Mouse (Mus musculus) hindbrain, embryonic 10.5 days (tissue): ENCODE measurements at regions not wholly inside any gene's neighbourhood (a gene's known extent, or its start where the extent isn't known, plus 50 kb on each side); places are given as distances from the start of the nearest gene placed in this dataset.

Experiments used
- DNase-seq: peaks from one replicate; pipeline ENCODE4 v3.0.0-alpha.2; 2017; ENCODE audit warnings: low spot score
- H3K27ac ChIP-seq: fragments of 300-500 bp; sonication (generic); 2 replicates; pipeline ENCODE4 v1.5.1; 2016; ENCODE audit warnings: mild to moderate bottlenecking, moderate library complexity
- H3K27me3 ChIP-seq: fragments of 300-500 bp; sonication (generic); 2 replicates; pipeline ENCODE4 v1.6.1; 2016; ENCODE audit warnings: mild to moderate bottlenecking; ENCODE audit not compliant: poor library complexity, insufficient read depth, severe bottlenecking
- H3K36me3 ChIP-seq: fragments of 300-500 bp; sonication (generic); 2 replicates; pipeline ENCODE4 v1.6.1; 2016; ENCODE audit warnings: mild to moderate bottlenecking, moderate library complexity
- H3K4me1 ChIP-seq: fragments of 300-500 bp; sonication (generic); replicated peaks from 2 replicates; pipeline ENCODE4 v1.6.1; 2016; ENCODE audit warnings: mild to moderate bottlenecking
- H3K4me3 ChIP-seq: fragments of 300-500 bp; sonication (generic); 2 replicates; pipeline ENCODE4 v1.5.1; 2016; ENCODE audit warnings: mild to moderate bottlenecking, moderate library complexity
- H3K9me3 ChIP-seq: fragments of 300-500 bp; sonication (generic); 2 replicates; pipeline ENCODE4 v1.6.1; 2016; ENCODE audit warnings: mild to moderate bottlenecking, moderate library complexity
- WGBS: fragments of 180-500 bp; shearing (Covaris S2); methylation state at CpG from one replicate; pipeline ENCODE4 v1.1.7; 2016; 5-methylcytosine and 5-hydroxymethylcytosine counted together

DNA sequence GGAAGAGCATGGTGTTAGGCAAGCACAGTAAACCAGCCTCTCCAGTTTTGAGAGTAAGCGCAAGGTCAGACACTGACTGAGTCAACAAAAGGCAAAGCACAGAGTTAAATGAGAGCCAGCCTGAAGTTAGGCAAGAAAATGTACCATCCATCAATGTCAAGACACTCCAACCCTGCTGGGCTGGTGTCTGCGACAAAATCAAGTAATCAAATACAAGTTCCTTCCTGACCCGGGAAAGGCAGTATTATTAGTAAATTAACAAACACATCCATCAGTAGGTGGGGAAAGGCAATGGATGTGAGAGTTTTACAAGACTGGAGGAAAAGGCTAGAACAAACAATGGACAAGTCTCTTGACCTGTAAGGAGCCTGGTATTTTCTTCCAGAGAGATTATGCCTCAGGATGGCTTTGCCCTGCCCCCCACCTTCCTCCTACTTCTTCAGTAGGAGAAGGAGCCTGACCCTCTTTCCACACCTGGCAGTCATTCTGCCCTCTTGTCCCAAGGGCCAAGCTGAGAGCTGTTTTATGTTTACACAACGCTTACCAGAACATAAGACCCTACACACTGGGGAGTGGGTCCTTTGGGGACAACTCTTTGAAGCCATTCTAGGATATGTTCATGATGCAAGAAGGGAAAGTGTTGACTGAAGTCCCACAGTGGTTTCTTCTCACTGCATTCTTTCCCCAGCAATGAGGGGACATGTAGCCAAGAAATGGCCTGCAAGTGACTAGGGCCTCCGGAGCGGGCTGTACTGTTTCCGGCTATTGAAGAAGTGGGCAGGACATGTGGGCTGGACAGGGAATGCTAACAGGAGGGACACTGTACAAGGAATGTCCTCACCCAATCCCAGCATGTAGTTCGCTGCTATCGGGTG, 461.7 kb upstream of the Gm10131 start:
- Histone ChIP-seq H3K4me1 (peaks cover 19% of the 10 kb centered on the region), H3K27ac (0 out of 2 replicates have a peak overlapping the region, but pooled peaks have one; percentile 16), H3K36me3 (no peaks in the 10 kb centered on the region), H3K4me3 (no peak overlapping the region), H3K27me3 (peaks cover 3% of the 10 kb centered on the region; the same call in 1 of the 2 replicates), H3K9me3 (no peaks in the 10 kb centered on the region)
- peak; percentile 18 for DNase-seq
- 62% methylated on average over 9 of the region's 9 CpGs for WGBS

DNA sequence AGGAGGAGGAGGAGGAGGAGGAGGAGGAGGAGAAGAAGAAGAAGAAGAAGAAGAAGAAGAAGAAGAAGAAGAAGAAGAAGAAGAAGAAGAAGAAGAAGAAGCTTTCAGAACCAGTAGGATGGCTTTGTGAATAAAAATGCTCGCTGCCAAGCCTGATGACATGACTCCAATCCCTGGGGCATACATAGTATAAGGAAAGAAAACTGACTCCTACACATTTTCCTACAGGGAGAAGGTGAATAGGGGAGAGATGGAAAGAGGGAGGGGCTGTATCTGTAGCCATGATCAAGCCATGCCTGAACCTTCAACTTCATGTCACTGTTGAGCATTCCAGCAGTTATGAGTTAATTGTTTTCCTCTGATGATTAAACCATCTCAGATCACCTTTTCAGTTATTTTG, 460.2 kb upstream of the Gm10131 start:
- Histone ChIP-seq H3K27me3 (peaks cover 3% of the 10 kb centered on the region; the same call in 1 of the 2 replicates), H3K27ac (no peak overlapping the region), H3K4me3 (no peak overlapping the region), H3K36me3 (no peaks in the 10 kb centered on the region), H3K4me1 (peaks cover 15% of the 10 kb centered on the region), H3K9me3 (no peaks in the 10 kb centered on the region)
- WGBS = 92% methylated on average over 1 of the region's 1 CpGs
- DNase-seq = no peak

DNA sequence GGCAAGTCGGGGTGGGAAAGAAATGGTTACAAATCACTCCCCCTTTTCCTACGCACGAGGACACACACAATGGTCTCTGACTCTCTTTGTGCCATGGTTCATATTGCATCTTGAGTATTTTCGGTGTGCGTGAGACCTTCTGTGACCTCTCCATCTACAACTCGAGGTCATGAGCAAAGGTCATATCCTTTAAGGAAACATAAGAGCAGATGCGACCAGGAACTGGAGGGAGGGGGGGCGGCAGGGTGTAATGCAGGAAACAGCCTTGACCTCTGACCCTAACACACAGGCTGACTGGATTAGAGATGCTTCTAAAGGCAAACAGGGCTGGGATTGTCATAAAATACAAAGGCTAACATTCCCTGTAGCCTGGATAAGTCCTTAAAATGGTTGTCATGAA, 450.7 kb upstream of the Gm10131 start:
- WGBS = 32% methylated on average over 8 of the region's 8 CpGs
- DNase-seq = peak; percentile 45
- Histone ChIP-seq H3K27me3 (no peaks in the 10 kb centered on the region; the same call in 1 of the 2 replicates), H3K27ac (no peak overlapping the region), H3K4me3 (no peak overlapping the region), H3K9me3 (peaks cover 8% of the 10 kb centered on the region; the same call in 1 of the 2 replicates), H3K4me1 (peaks cover 10% of the 10 kb centered on the region; the same call in 1 of the 2 replicates), H3K36me3 (no peaks in the 10 kb centered on the region)

DNA sequence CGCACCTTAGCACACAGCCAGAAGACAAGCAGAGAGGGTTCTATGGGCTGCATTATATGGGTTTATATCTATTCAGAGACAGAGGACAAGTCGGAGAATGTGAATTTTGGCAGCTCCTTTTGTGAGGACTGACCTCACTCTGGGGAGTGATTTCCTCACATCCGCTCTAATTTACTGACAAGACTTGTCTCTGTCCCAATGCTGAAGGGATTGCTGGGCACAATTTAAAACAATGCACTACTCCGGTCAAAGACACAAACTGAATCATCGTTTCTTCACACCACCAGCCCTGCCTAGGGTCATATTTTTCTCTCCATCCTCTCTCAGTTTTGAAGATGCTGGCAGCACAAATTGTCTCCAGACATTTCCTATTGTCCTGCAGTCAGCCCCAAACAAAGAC, 438.2 kb upstream of the Gm10131 start:
- 72% methylated on average over 5 of the region's 5 CpGs for WGBS

DNA sequence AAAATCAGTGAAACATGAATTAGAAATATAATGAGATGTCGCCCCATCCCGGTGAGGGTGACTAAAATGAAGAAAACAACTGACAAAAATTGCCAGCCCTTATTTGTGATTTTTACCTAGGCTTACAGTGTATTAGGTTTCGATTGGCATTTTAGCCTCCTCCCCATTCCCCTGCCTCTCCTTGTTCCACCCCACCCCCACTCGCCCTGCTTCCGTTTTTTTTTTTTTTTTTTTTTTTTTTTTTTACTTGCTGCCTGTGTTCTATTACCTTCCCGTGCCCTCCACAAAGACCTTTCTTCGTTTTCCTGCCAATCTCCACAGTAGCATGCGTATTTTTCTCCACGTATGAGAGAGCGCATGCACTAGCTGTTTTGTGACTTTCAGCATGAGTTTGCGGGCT, 435.3 kb upstream of the Gm10131 start:
- Histone ChIP-seq H3K9me3 (no peaks in the 10 kb centered on the region), H3K4me3 (peak overlapping the region; percentile 26), H3K4me1 (peaks cover 6% of the 10 kb centered on the region; the same call in 1 of the 2 replicates), H3K27ac (no peak overlapping the region), H3K27me3 (peaks cover 6% of the 10 kb centered on the region), H3K36me3 (no peaks in the 10 kb centered on the region)
- no peak for DNase-seq
- WGBS = 19% methylated on average over 11 of the region's 11 CpGs

More for the DNA sequence above, 438.2 kb upstream of the Gm10131 start:
- H3K27me3 ChIP-seq = peaks cover 6% of the 10 kb centered on the region
- H3K9me3 ChIP-seq = no peaks in the 10 kb centered on the region
- peaks cover 6% of the 10 kb centered on the region; the same call in 1 of the 2 replicates for H3K4me1 ChIP-seq
- no peak for DNase-seq
- no peak overlapping the region for H3K4me3 ChIP-seq
- no peaks in the 10 kb centered on the region for H3K36me3 ChIP-seq
- no peak overlapping the region for H3K27ac ChIP-seq

DNA sequence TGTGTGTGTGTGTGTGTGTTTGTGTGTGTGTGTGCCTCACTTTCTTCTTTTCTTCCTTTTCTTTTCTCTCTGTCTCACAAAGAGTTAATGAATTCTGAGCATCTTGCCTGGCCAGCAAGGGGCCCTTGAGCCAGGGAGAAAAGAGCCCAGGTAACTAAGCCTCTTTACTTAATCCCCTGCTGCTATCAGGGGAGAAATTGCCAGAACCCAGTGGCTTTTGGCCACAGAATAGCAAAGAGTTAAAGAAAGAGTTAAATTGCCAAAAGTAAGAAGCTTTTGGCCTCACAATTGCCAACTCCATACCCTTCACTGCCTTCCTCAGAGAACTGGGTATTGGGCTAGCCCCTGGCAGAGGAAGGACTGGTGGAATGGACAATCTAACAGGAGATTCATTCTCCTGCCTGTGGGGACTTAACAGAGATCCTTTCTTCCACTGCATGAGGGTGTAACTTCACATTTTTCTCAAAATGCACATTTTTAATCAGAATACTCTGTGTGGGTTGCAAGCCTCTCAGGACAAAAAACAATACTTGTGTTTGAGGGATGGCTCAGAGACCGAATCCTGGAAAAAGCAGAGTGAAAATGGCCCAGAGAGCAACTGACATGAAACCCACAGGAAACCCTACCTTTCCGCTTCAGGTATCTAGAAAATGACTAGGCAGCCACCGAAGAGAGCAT, 431.0 kb upstream of the Gm10131 start:
- no peak for DNase-seq
- H3K27ac ChIP-seq = no peak overlapping the region
- H3K9me3 ChIP-seq = no peaks in the 10 kb centered on the region
- 68% methylated on average over 3 of the region's 3 CpGs for WGBS
- peaks cover 6% of the 10 kb centered on the region; the same call in 1 of the 2 replicates for H3K4me1 ChIP-seq
- no peak overlapping the region for H3K4me3 ChIP-seq
- H3K27me3 ChIP-seq = peaks cover 1% of the 10 kb centered on the region; the same call in 1 of the 2 replicates
- H3K36me3 ChIP-seq = no peaks in the 10 kb centered on the region

DNA sequence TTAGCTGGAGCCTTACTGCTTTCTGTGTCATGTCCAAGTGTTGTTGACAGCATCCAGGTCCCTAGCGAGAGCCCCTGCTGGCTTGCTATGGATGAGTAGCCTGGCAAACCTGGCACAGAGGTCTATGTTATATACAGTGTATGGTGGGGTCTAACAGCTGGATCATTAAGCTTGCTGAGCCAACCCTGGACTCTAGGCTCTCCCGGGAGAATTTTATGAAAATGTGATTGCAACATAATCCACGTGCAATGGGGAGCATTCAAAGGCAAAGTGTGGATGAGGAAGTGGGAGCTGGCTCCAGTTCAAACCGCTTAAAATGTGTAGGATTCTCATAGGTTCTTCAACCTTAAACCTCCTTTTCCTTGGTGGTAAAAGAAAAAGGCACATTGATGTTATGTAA, 427.7 kb upstream of the Gm10131 start:
- DNase-seq = no peak
- 80% methylated on average over 4 of the region's 4 CpGs for WGBS

DNA sequence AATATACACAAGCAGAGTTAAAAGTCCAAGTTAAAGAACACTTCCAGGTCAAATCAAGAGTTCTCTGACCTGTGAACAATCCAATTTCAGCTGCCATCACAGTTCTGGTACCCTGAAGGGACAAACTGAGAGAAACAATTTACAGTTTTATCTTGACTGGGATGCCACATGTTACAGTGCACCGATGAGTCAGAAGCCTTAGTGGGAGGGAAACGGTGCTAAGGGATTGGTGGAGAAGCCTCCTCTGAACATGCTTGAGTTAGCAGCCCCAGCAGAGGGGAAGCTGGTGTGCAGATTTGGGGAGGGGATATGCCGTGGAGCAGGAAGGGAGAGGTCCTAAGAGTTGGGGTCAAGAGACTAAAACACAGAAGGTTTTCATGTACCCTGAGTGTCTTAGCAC, 423.9 kb upstream of the Gm10131 start:
- WGBS = 76% methylated on average over 3 of the region's 3 CpGs
- Histone ChIP-seq H3K4me3 (no peak overlapping the region), H3K9me3 (no peaks in the 10 kb centered on the region), H3K27ac (no peak overlapping the region), H3K27me3 (no peaks in the 10 kb centered on the region), H3K36me3 (no peaks in the 10 kb centered on the region), H3K4me1 (no peaks in the 10 kb centered on the region)
- DNase-seq = no peak

More for the DNA sequence above, 427.7 kb upstream of the Gm10131 start:
- H3K9me3 ChIP-seq = no peaks in the 10 kb centered on the region
- no peaks in the 10 kb centered on the region for H3K27me3 ChIP-seq
- H3K4me1 ChIP-seq = no peaks in the 10 kb centered on the region
- H3K36me3 ChIP-seq = no peaks in the 10 kb centered on the region
- no peak overlapping the region for H3K27ac ChIP-seq
- H3K4me3 ChIP-seq = no peak overlapping the region

DNA sequence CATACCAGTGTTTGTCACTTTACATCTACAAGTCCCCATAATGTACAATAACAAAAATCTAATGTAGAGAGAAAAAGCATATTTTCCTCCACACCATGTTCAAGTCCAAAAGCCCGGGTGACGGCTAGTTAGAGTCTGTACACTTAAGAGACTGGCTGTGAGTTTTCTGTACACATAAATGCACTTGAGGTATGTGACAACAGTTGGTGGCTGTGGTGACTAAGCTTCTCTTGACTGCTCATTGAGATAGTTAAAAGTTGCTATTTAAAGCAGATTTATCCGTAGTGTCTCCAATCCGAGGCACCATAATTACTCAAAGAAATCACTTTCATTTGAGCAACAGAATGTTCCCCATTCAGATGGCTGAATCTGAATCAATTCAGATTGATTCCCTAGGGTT, 421.9 kb upstream of the Gm10131 start:
- no peak for DNase-seq
- Histone ChIP-seq H3K27me3 (no peaks in the 10 kb centered on the region), H3K4me1 (no peaks in the 10 kb centered on the region), H3K27ac (no peak overlapping the region), H3K9me3 (no peaks in the 10 kb centered on the region), H3K4me3 (no peak overlapping the region), H3K36me3 (no peaks in the 10 kb centered on the region)
- 92% methylated on average over 4 of the region's 4 CpGs for WGBS

DNA sequence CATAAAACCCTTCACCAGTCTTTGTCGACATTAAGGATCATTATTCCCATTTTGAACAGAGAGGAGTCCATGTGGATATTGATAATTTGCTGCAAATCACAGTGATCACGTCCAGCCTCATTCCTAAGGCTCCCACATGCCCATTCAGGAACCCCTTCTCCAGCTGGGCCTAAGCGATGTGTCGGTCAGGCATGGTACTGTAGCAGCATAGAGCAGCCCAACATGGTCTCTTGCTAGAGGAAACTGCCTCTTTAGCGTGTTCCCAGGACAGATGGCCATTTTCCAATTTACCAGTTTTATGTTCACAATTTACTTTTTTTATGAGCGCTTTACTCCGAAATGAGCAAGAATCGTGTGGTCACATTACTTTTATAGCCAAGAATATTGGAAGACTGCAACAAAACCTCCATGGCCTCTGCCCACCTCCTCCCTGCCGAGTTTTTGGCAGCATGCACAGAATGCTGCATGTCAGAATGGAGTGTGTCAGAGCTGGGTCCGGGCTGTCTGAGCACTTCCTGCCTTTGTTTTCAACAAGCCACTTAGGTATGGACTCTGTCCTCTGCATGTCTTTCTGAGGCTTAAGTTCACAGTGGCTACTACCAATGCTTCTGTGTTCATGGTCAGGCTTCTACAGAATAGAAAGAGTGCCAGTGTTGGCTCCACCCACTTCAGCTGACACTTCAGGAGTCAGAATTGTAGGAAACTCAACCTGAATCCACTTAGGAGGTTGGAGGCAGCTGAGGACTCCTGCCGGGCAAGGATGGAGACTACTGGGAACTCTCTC, 419.6 kb upstream of the Gm10131 start:
- Histone ChIP-seq H3K4me1 (no peaks in the 10 kb centered on the region), H3K27me3 (no peaks in the 10 kb centered on the region), H3K9me3 (no peaks in the 10 kb centered on the region), H3K4me3 (no peak overlapping the region), H3K36me3 (no peaks in the 10 kb centered on the region), H3K27ac (no peak overlapping the region)
- no peak for DNase-seq
- WGBS = 87% methylated on average over 11 of the region's 11 CpGs

DNA sequence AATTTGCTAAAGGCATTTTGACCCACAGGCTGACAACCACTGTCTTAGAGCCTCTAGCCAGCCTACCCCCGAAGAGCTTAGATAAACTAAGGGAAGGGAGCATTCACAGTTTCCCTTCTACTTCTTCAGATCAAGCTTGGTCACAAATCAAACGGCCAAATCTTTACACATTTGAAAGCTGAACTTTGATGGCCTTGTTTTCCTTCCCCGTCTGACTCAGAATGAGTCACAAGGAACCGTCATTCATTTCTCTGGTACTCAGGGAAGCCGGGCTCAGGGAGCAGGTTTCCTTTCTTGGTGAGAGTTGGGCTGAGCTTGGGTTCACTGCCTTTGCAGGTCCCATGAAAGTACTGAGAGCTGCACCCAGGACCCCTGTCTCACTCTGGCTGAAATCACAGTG, 418.5 kb upstream of the Gm10131 start:
- 79% methylated on average over 5 of the region's 5 CpGs for WGBS
- Histone ChIP-seq H3K27ac (no peak overlapping the region), H3K27me3 (no peaks in the 10 kb centered on the region), H3K9me3 (no peaks in the 10 kb centered on the region), H3K4me3 (no peak overlapping the region), H3K36me3 (no peaks in the 10 kb centered on the region), H3K4me1 (no peaks in the 10 kb centered on the region)
- no peak for DNase-seq

DNA sequence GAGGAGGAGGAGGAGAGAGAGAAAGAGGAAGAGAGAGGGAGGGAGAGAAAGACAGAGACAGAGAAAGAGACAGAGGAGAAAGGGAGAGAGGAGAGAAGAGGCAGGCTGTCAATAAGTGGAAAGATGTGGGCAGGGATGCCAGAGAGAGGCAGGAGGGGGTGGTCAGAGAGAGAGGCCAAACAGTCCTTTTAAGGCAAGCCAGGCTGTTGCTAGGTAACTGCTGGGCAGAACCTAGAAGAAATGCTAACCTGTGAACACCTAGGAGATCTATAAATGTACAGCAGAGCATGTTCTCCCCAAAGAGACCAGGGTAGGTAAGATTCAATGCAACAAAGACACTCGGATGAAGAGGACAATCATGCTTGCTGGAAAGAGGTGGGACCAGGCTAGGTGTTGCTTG, 417.9 kb upstream of the Gm10131 start:
- H3K36me3 ChIP-seq = no peaks in the 10 kb centered on the region
- no peaks in the 10 kb centered on the region for H3K27me3 ChIP-seq
- no peaks in the 10 kb centered on the region for H3K9me3 ChIP-seq
- no peaks in the 10 kb centered on the region for H3K4me1 ChIP-seq
- no peak overlapping the region for H3K4me3 ChIP-seq
- no peak for DNase-seq
- H3K27ac ChIP-seq = no peak overlapping the region
- 89% methylated on average over 1 of the region's 1 CpGs for WGBS
